In the genomic region with DNA sequence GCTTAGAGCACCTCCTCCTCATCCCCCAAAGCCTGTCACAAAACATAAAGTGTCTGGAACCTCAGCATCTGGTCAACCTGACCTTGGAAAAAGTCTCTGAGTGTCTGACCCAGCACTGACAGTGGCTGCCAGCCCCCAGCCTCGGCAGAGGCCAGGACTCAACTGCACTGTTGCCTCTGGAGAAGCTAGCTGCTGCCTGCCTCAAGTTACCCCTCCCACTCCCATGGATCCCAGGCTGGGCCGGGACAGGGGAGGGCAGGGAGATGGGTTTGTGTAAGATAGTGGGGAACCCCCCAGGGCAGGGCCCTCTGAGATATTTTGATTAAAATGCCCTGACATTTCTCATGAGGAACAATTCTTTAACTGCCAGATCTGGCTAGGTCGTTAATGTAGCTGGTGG, we compare ENCODE assay signal across 26 mouse cellular contexts. TPM values are rescaled to one million over a fixed set of nuclear protein-coding genes. Genes with fewer than 3 reads are reported as not detected.
DNase-seq lines count a peak whose midpoint lies in the region; ATAC-seq and TF ChIP-seq lines count a peak whose summit lies in the region.
"Had no signal": no experiment of that assay in that cellular context is flagged by ENCODE, and none has a peak within 500 bp of the region (broad histone marks: within the 10 kb centered on the region; RNA-seq: fewer than 3 reads in every experiment).

No protein-coding gene starts in this region.

- 52% methylated on average over 3 of the region's 3 CpGs for WGBS in cerebellum, adult 2 months
- WGBS in heart, embryonic 11.5 days (ENCODE audit: insufficient replicate concordance), result 40% methylated on average over 3 of the region's 3 CpGs
- WGBS in neural tube, embryonic 12.5 days, result 72% methylated on average over 3 of the region's 3 CpGs
- WGBS in neural tube, embryonic 15.5 days, result 77% methylated on average over 3 of the region's 3 CpGs

- no peak overlapping the region for H3K4me2 ChIP-seq in heart, embryonic 11.5 days
- H3K4me2 ChIP-seq in neural tube, embryonic 12.5 days (replicated peaks), result no peak overlapping the region
- H3K4me2 ChIP-seq in neural tube, embryonic 15.5 days, result no peak overlapping the region
- H3K4me2 ChIP-seq: embryonic facial prominence, embryonic 13.5 days; forebrain, embryonic 12.5 days; liver, embryonic 15.5 days; lung, embryonic 15.5 days; midbrain, embryonic 11.5 days; stomach, embryonic 15.5 days had no signal

- TF ChIP-seq CTCF in cerebellum, adult 2 months (IDR thresholded peaks at IDR 0.05; ENCODE audit: borderline replicate concordance, insufficient read depth, low read depth, low read length), result no peak
- no peak for TF ChIP-seq CTCF in layer of hippocampus, adult 2 months (conservative IDR thresholded peaks at IDR 0.05)

- no peaks in the 10 kb centered on the region for H3K9me3 ChIP-seq in heart, embryonic 11.5 days (replicated peaks; ENCODE audit: control insufficient read depth, low read length)
- no peaks in the 10 kb centered on the region for H3K9me3 ChIP-seq in neural tube, embryonic 12.5 days
- H3K9me3 ChIP-seq in neural tube, embryonic 15.5 days (replicated peaks), result no peaks in the 10 kb centered on the region
- H3K9me3 ChIP-seq: embryonic facial prominence, embryonic 13.5 days; forebrain, embryonic 12.5 days; G1E; heart, embryonic 10.5 days; liver, embryonic 15.5 days; lung, embryonic 15.5 days; stomach, embryonic 15.5 days had no signal

- no peak overlapping the region for H3K27ac ChIP-seq in cerebellum, adult 2 months (ENCODE audit: insufficient read depth, low read length)
- no peak overlapping the region for H3K27ac ChIP-seq in heart, embryonic 11.5 days (ENCODE audit: low read depth, low read length)
- peak overlapping the region; percentile 32; the same call in 1 of the 2 replicates for H3K27ac ChIP-seq in layer of hippocampus, adult 2 months
- no peak overlapping the region for H3K27ac ChIP-seq in neural tube, embryonic 12.5 days
- H3K27ac ChIP-seq in neural tube, embryonic 15.5 days (replicated peaks), result no peak overlapping the region
- H3K27ac ChIP-seq: embryonic facial prominence, embryonic 13.5 days; heart, embryonic 10.5 days; left cerebral cortex, adult 2 months; liver, embryonic 15.5 days; lung, embryonic 15.5 days; stomach, embryonic 15.5 days had no signal

- peaks cover 25% of the 10 kb centered on the region for H3K4me1 ChIP-seq in cerebellum, adult 2 months (ENCODE audit: control insufficient read depth, insufficient read depth, low read length)
- peaks cover 27% of the 10 kb centered on the region for H3K4me1 ChIP-seq in heart, embryonic 11.5 days (ENCODE audit: control insufficient read depth, insufficient read depth, low read length)
- peaks cover 26% of the 10 kb centered on the region for H3K4me1 ChIP-seq in neural tube, embryonic 12.5 days
- peaks cover 38% of the 10 kb centered on the region for H3K4me1 ChIP-seq in neural tube, embryonic 15.5 days

- H3K4me3 ChIP-seq in cerebellum, adult 2 months (replicated peaks; ENCODE audit: insufficient read depth, low read depth, low read length), result no peak overlapping the region
- H3K4me3 ChIP-seq in heart, embryonic 11.5 days (ENCODE audit: low read depth, low read length), result no peak overlapping the region
- no peak overlapping the region for H3K4me3 ChIP-seq in layer of hippocampus, adult 2 months
- H3K4me3 ChIP-seq in neural tube, embryonic 12.5 days, result no peak overlapping the region
- H3K4me3 ChIP-seq in neural tube, embryonic 15.5 days (replicated peaks), result no peak overlapping the region
- H3K4me3 ChIP-seq: embryonic facial prominence, embryonic 13.5 days; forebrain, embryonic 12.5 days; left cerebral cortex, adult 2 months; liver, embryonic 15.5 days; lung, embryonic 15.5 days; myocyte; stomach, embryonic 15.5 days had no signal

- H3K9ac ChIP-seq in heart, embryonic 11.5 days (ENCODE audit: low read depth, low read length), result 0 out of 2 replicates have a peak overlapping the region, but pooled peaks have one; percentile 6
- 0 out of 2 replicates have a peak overlapping the region, but pooled peaks have one; percentile 26 for H3K9ac ChIP-seq in neural tube, embryonic 12.5 days
- H3K9ac ChIP-seq in neural tube, embryonic 15.5 days (replicated peaks), result no peak overlapping the region
- H3K9ac ChIP-seq: forebrain, embryonic 12.5 days; liver, embryonic 15.5 days; lung, embryonic 15.5 days; stomach, embryonic 15.5 days had no signal

- peaks cover 26% of the 10 kb centered on the region for H3K36me3 ChIP-seq in heart, embryonic 11.5 days (ENCODE audit: control insufficient read depth, insufficient read depth, low read length)
- peaks cover 46% of the 10 kb centered on the region for H3K36me3 ChIP-seq in neural tube, embryonic 12.5 days
- peaks cover 47% of the 10 kb centered on the region for H3K36me3 ChIP-seq in neural tube, embryonic 15.5 days

- peak; percentile 55 for DNase-seq in cerebellum, adult 9-11 months
- no peak for DNase-seq in cerebellum, adult 2 months
- DNase-seq in heart, adult 8-10 months (ENCODE audit: low spot score), result no peak
- DNase-seq in layer of hippocampus, adult 2 months (ENCODE audit: low spot score in 2 of 2), result no peak
- DNase-seq in layer of hippocampus, postnatal 14 days (ENCODE audit: low spot score in 2 of 2), result no peak
- DNase-seq: adrenal gland, adult 8-10 months; cerebellum, adult 9-10 months; gastrocnemius, postnatal 14 days; kidney, adult 8-10 months; kidney, postnatal 14 days; right cerebral cortex, postnatal 25 days; thymus, postnatal 14 days had no signal

- H3K27me3 ChIP-seq in cerebellum, adult 2 months (ENCODE audit: control insufficient read depth, insufficient read depth, low read length), result no peaks in the 10 kb centered on the region
- H3K27me3 ChIP-seq in heart, embryonic 11.5 days (ENCODE audit: control insufficient read depth, insufficient read depth, low read length), result no peaks in the 10 kb centered on the region
- no peaks in the 10 kb centered on the region for H3K27me3 ChIP-seq in neural tube, embryonic 12.5 days (replicated peaks)
- H3K27me3 ChIP-seq in neural tube, embryonic 15.5 days (replicated peaks), result no peaks in the 10 kb centered on the region
- H3K27me3 ChIP-seq: embryonic facial prominence, embryonic 13.5 days; forebrain, embryonic 12.5 days; liver, embryonic 15.5 days; lung, embryonic 15.5 days; stomach, embryonic 15.5 days had no signal

- no peak for ATAC-seq in heart, embryonic 11.5 days (replicated peaks; ENCODE audit: insufficient number of reproducible peaks, low FRiP score, low TSS enrichment)
- ATAC-seq in neural tube, embryonic 12.5 days (ENCODE audit: low FRiP score, low read depth), result no peak
- no peak for ATAC-seq in neural tube, embryonic 15.5 days (ENCODE audit: low FRiP score)
- ATAC-seq: intestine, embryonic 16.5 days had no signal

- no peak for TF ChIP-seq POLR2A in cerebellum, adult 2 months (IDR thresholded peaks at IDR 0.05; ENCODE audit: borderline replicate concordance, insufficient read depth, low read length)

RNA-seq across cellular contexts. Expression of gene Izumo4, which starts 3.0 kb away (rescaled TPM):
- 112 and 117 TPM in 2 replicates for polyA plus RNA-seq in cerebellum, adult 2 months (2012; rRNA removed)
- 8.2 and 8.5 TPM in 2 replicates for polyA plus RNA-seq in heart, embryonic 11.5 days (2014; fragmentation: Nextera tagmentation; extraction: Ambion mirVana)
- 1 to 10 TPM; 2.2 to 5.3 (median 3.6) TPM for total RNA-seq in heart, adult 8-10 months (2022)
- total RNA-seq in layer of hippocampus, adult 2 months (2021), result 10 to 100 TPM; 65.0 to 69.0 TPM
- 10 to 100 TPM; 44.8 to 54.7 TPM for total RNA-seq in layer of hippocampus, postnatal 14 days (2021)
- 28.6 and 29.3 TPM in 2 replicates for polyA plus RNA-seq in neural tube, embryonic 12.5 days (2016; fragmentation: Nextera tagmentation; extraction: Ambion mirVana)
- 43.3 and 46.8 TPM in 2 replicates for polyA plus RNA-seq in neural tube, embryonic 15.5 days (2015; fragmentation: Nextera tagmentation; extraction: Ambion mirVana)

RNA-seq across cellular contexts. Expression of gene Mob3a, which starts 3.3 kb away (rescaled TPM):
- polyA plus RNA-seq in cerebellum, adult 2 months (2012; rRNA removed), result 12.6 and 14.2 TPM in 2 replicates
- 38.9 and 39.0 TPM in 2 replicates for polyA plus RNA-seq in heart, embryonic 11.5 days (2014; fragmentation: Nextera tagmentation; extraction: Ambion mirVana)
- total RNA-seq in heart, adult 8-10 months (2022), result 1 to 10 TPM; 3.8 to 6.0 (median 5.4) TPM
- total RNA-seq in layer of hippocampus, adult 2 months (2021), result 10 to 100 TPM; 10.6 to 16.5 TPM
- 10 to 100 TPM; 16.1 to 19.0 TPM for total RNA-seq in layer of hippocampus, postnatal 14 days (2021)
- 59.4 and 61.5 TPM in 2 replicates for polyA plus RNA-seq in neural tube, embryonic 12.5 days (2016; fragmentation: Nextera tagmentation; extraction: Ambion mirVana)
- 53.0 and 58.8 TPM in 2 replicates for polyA plus RNA-seq in neural tube, embryonic 15.5 days (2015; fragmentation: Nextera tagmentation; extraction: Ambion mirVana)

RNA-seq across cellular contexts. Expression of gene Mknk2, which starts 27.1 kb away (rescaled TPM):
- 59.3 and 64.4 TPM in 2 replicates for polyA plus RNA-seq in cerebellum, adult 2 months (2012; rRNA removed)
- polyA plus RNA-seq in heart, embryonic 11.5 days (2014; fragmentation: Nextera tagmentation; extraction: Ambion mirVana), result 62.1 and 68.8 TPM in 2 replicates
- total RNA-seq in heart, adult 8-10 months (2022), result 100 to 1,000 TPM; 197 to 243 (median 216) TPM
- 10 to 100 TPM; 45.3 to 46.9 TPM for total RNA-seq in layer of hippocampus, adult 2 months (2021)
- 10 to 100 TPM; 50.5 to 51.5 TPM for total RNA-seq in layer of hippocampus, postnatal 14 days (2021)
- 86.5 and 88.5 TPM in 2 replicates for polyA plus RNA-seq in neural tube, embryonic 12.5 days (2016; fragmentation: Nextera tagmentation; extraction: Ambion mirVana)
- polyA plus RNA-seq in neural tube, embryonic 15.5 days (2015; fragmentation: Nextera tagmentation; extraction: Ambion mirVana), result 56.2 and 70.3 TPM in 2 replicates

RNA-seq across cellular contexts. Expression of gene Ap3d1, which starts 37.0 kb away (rescaled TPM):
- polyA plus RNA-seq in cerebellum, adult 2 months (2012; rRNA removed), result 175 and 189 TPM in 2 replicates
- polyA plus RNA-seq in heart, embryonic 11.5 days (2014; fragmentation: Nextera tagmentation; extraction: Ambion mirVana), result 51.5 and 59.3 TPM in 2 replicates
- 10 to 100 TPM; 41.2 to 44.5 (median 43.4) TPM for total RNA-seq in heart, adult 8-10 months (2022)
- total RNA-seq in layer of hippocampus, adult 2 months (2021), result 100 to 1,000 TPM; 145 to 153 TPM
- 100 to 1,000 TPM; 137 to 144 TPM for total RNA-seq in layer of hippocampus, postnatal 14 days (2021)
- 93.9 and 95.1 TPM in 2 replicates for polyA plus RNA-seq in neural tube, embryonic 12.5 days (2016; fragmentation: Nextera tagmentation; extraction: Ambion mirVana)
- 108 and 115 TPM in 2 replicates for polyA plus RNA-seq in neural tube, embryonic 15.5 days (2015; fragmentation: Nextera tagmentation; extraction: Ambion mirVana)

RNA-seq across cellular contexts. Expression of gene Btbd2, which starts 48.2 kb away (rescaled TPM):
- polyA plus RNA-seq in cerebellum, adult 2 months (2012; rRNA removed), result 106 and 108 TPM in 2 replicates
- polyA plus RNA-seq in heart, embryonic 11.5 days (2014; fragmentation: Nextera tagmentation; extraction: Ambion mirVana), result 37.6 and 47.0 TPM in 2 replicates
- total RNA-seq in heart, adult 8-10 months (2022), result 10 to 100 TPM; 44.0 to 52.5 (median 48.5) TPM
- total RNA-seq in layer of hippocampus, adult 2 months (2021), result 100 to 1,000 TPM; 102 to 105 TPM
- 10 to 100 TPM; 90.2 to 94.4 TPM for total RNA-seq in layer of hippocampus, postnatal 14 days (2021)
- 92.8 and 100 TPM in 2 replicates for polyA plus RNA-seq in neural tube, embryonic 12.5 days (2016; fragmentation: Nextera tagmentation; extraction: Ambion mirVana)
- polyA plus RNA-seq in neural tube, embryonic 15.5 days (2015; fragmentation: Nextera tagmentation; extraction: Ambion mirVana), result 91.9 and 92.1 TPM in 2 replicates
